Mouse (Mus musculus): ENCODE measurements at regions not wholly inside any gene's neighbourhood (a gene's known extent, or its start where the extent isn't known, plus 50 kb on each side); places are given as distances from the start of the nearest gene placed in this dataset.

DNA sequence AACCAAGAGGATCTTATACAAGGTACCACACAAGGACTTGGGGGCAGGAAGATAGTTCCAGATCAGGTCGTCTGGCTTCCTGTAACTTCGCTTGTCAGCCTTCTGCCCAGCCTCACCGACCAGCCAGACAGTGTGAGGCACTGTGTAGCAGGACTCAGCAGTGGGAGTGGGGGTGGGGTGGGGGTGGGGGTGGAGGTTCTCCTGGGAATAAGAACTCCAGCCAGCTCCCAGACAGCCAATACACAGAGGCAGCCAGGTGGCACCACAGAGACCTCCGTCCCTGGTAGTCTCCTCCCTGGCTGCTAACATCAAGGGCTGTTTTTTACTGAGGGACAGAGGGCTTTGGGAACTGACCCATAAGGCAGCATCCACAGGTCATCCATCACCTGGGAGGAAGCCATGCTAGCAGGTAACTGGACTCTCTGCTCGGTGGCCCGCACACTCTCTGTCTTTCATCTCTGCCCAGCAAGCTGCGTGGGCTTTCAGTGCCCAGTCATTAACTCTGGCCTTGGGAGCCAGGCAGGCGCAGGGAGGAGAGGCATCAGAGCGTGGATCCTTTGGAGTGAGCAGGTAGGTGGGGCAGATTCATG is 60.3 kb upstream of the Wnt4 start:
- Histone ChIP-seq H3K36me3 (no peaks in the 10 kb centered on the region), H3K27ac (replicated peaks) (no peak overlapping the region), H3K4me3 (no peak overlapping the region), H3K27me3 (ENCODE audit: low read depth, poor library complexity, severe bottlenecking) (no peaks in the 10 kb centered on the region), H3K9me3 (replicated peaks) (no peaks in the 10 kb centered on the region; the same call in 1 of the 2 replicates), H3K4me1 (peaks cover 9% of the 10 kb centered on the region)
- 83% methylated on average over 9 of the region's 9 CpGs for WGBS
- DNase-seq (ENCODE audit: low spot score) = no peak

DNA sequence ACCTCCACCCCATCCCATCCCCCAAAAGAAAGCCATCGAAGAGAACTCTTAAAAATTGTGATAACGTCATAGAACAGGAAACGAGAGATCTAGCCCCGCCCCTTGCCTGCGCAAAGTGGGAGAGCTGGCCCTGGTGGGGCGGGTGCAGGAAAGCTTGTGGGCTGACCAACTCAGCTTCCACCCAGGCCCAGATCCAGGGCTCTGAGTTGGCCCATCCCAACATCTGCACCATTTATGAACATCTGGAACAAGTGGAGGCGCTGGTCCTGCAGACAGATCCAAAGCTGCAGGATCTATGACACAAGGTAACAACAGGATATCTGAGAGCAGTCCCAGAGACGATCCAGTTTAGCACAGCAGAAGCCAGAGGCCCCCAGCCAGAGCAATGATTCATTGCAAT is 62.7 kb upstream of the Wnt4 start:
- H3K4me1 ChIP-seq = peaks cover 25% of the 10 kb centered on the region
- H3K4me3 ChIP-seq = no peak overlapping the region
- no peaks in the 10 kb centered on the region for H3K9me3 ChIP-seq (replicated peaks)
- H3K36me3 ChIP-seq = no peaks in the 10 kb centered on the region
- no peaks in the 10 kb centered on the region; the same call in none of the 2 replicates for H3K27me3 ChIP-seq (ENCODE audit: low read depth, poor library complexity, severe bottlenecking)
- WGBS = 86% methylated on average over 8 of the region's 8 CpGs
- no peak for DNase-seq (ENCODE audit: low spot score)
- H3K27ac ChIP-seq (replicated peaks) = no peak overlapping the region

DNA sequence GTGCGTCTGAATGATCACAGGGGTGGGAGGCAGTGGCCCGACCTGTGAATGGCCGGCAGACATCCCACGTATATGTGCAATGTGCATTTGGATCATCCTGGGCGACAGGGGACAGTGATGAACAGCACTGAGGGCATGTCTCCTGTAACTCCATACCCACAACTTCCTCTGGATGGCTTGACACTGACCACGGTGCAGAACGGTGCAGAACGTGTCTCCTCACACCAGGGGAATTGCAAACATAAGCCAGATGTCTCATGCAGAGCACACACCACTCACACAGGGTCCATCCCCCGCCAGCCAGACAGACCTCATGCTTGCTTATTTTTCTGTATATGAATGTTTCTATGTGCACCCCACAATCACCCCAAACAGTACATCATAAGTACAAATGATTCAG is 64.4 kb upstream of the Wnt4 start:
- Histone ChIP-seq H3K4me3 (no peak overlapping the region), H3K36me3 (no peaks in the 10 kb centered on the region), H3K4me1 (peaks cover 36% of the 10 kb centered on the region), H3K27ac (replicated peaks) (no peak overlapping the region), H3K9me3 (replicated peaks) (no peaks in the 10 kb centered on the region), H3K27me3 (ENCODE audit: low read depth, poor library complexity, severe bottlenecking) (no peaks in the 10 kb centered on the region; the same call in none of the 2 replicates)
- WGBS = 81% methylated on average over 9 of the region's 9 CpGs
- DNase-seq (ENCODE audit: low spot score) = no peak

DNA sequence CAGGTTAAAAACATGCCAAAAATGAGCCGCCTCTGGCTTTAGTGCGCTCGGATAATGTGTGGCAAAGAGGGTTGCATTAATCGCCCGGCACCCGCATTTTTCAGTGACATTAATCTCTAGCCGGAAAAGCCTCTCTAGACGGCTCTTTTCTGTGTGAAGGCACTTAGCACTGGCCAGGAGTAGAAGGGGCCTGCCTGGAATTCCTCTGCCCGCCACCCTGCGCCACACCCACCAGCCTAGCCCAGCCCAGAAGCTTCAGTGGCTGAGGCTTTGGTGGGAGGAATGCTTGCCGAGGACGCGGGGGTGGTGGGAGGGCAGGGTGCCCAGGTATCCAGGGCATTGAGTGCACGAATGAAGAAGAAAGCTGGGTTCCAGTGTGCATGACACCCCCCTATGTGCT is 65.2 kb upstream of the Wnt4 start:
- Histone ChIP-seq H3K4me1 (peaks cover 37% of the 10 kb centered on the region), H3K4me3 (no peak overlapping the region), H3K27me3 (ENCODE audit: low read depth, poor library complexity, severe bottlenecking) (no peaks in the 10 kb centered on the region; the same call in none of the 2 replicates), H3K27ac (replicated peaks) (0 out of 2 replicates have a peak overlapping the region, but pooled peaks have one; percentile 43), H3K9me3 (replicated peaks) (no peaks in the 10 kb centered on the region), H3K36me3 (no peaks in the 10 kb centered on the region)
- 53% methylated on average over 14 of the region's 14 CpGs for WGBS
- DNase-seq (ENCODE audit: low spot score) = peak; percentile 31

DNA sequence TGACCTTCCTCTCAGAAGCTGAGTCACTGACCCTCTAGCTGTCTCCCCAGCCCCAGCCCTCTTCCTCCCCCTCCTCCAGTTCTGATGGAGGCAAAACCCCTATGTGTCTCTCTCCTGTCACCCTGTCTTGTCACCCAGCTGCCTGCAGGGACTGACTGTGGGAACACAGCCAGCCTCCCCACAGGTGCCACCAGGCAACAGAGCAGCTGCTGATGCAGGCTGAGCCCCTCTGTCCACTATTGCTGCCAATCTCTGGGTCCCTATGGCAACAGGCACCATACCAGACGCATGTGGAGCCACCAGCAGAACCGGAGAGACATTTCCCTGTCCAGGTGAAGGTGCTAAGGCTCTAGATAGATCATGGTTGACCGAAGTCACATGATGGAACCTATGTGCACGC is 66.0 kb upstream of the Wnt4 start:
- no peaks in the 10 kb centered on the region; the same call in none of the 2 replicates for H3K27me3 ChIP-seq (ENCODE audit: low read depth, poor library complexity, severe bottlenecking)
- no peaks in the 10 kb centered on the region for H3K36me3 ChIP-seq
- peaks cover 37% of the 10 kb centered on the region for H3K4me1 ChIP-seq
- no peak for DNase-seq (ENCODE audit: low spot score)
- no peak overlapping the region for H3K4me3 ChIP-seq
- H3K9me3 ChIP-seq (replicated peaks) = no peaks in the 10 kb centered on the region
- WGBS = 73% methylated on average over 4 of the region's 4 CpGs
- peak overlapping the region; percentile 43 for H3K27ac ChIP-seq (replicated peaks)

DNA sequence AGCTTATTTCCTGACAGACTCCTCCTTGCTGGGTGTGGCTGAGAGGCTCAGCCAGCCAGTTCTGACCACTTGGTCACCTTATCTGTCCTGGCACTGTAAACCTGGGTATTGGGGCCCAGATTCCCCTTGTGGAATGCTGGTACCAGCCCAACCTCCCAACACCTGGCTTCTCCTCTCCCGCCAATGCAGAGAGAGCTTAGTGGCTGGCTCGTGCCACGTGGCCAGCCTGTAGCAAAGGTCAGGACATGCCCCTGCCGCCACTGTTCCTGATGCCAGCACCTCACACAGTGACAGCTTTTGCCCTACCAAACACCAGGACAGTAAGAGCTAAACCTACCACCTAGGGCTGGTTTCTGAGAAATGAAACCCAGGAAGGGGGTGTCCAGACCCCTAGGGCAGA is 66.8 kb upstream of the Wnt4 start:
- Histone ChIP-seq H3K9me3 (replicated peaks) (no peaks in the 10 kb centered on the region), H3K4me3 (no peak overlapping the region), H3K4me1 (peaks cover 37% of the 10 kb centered on the region), H3K27ac (replicated peaks) (no peak overlapping the region), H3K27me3 (ENCODE audit: low read depth, poor library complexity, severe bottlenecking) (no peaks in the 10 kb centered on the region; the same call in none of the 2 replicates), H3K36me3 (no peaks in the 10 kb centered on the region)
- no peak for DNase-seq (ENCODE audit: low spot score)
- 84% methylated on average over 4 of the region's 4 CpGs for WGBS

DNA sequence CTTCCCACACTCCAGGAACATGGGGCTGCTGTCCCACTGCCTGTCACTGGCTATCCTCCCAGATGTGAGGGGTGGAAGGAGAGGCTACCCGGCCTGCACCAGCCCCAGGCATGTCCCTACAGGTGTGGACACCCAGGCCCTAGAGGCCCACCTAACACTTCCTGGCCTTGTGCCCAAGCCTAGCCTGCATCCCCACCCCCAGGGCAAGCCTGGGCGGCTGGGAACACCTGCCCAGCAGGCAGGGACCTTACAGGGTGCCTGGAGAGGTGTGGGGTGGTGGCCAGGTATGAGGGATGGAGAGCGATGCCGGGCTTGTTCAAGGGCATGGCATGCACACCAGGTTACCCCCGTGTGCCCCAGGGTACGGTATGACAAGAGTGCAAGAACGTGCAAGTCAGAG is 76.3 kb upstream of the Wnt4 start:
- H3K36me3 ChIP-seq = no peaks in the 10 kb centered on the region
- 83% methylated on average over 7 of the region's 7 CpGs for WGBS
- H3K9me3 ChIP-seq (replicated peaks) = no peaks in the 10 kb centered on the region
- H3K27me3 ChIP-seq (ENCODE audit: low read depth, poor library complexity, severe bottlenecking) = peaks cover 29% of the 10 kb centered on the region
- H3K27ac ChIP-seq (replicated peaks) = no peak overlapping the region
- H3K4me3 ChIP-seq = no peak overlapping the region
- peaks cover 44% of the 10 kb centered on the region for H3K4me1 ChIP-seq
- DNase-seq (ENCODE audit: low spot score) = no peak

DNA sequence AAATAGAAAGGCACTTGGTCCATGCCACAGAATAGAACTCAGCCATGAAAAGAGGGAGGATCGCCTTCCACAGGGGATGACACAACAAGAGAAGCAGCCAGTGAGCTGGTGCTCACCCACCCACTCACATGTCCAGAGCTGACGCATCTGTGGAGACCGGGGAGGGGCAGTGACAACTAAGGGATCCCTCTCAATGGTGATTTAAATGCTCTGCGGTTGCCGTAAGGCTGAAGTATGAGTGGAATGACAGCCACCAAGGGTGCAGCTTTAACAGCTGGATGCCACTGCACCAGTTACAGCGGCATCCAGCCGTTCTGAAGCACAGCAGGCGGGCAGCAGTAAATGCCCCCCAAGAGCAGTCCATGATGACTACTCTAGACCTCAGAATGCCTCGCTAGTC is 76.9 kb upstream of the Wnt4 start:
- no peak for DNase-seq (ENCODE audit: low spot score)
- no peaks in the 10 kb centered on the region for H3K36me3 ChIP-seq

DNA sequence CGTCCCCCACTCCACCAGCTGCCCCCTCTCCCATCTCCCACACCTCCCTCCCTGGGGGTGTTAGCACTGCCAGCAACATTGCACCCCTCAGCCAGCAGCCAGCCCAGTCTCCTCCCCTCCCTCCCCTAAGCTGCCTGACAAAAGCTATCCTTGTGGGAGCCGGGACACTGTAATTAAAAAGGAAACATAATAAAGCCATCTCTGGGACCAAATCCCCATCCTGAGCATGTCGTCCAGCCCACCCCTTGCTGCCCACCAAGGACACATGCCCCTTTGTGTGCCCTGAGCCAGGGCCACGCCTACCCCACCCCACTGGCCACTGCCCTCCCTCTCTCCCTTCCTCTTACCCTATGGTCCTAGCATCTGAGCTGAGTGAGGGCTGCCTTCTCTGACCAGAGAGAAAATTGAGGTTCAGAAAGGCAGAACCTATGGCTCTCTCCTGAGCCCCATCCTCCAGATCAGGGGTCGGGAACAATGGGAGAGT is 80.8 kb upstream of the Wnt4 start:
- 25% methylated on average over 5 of the region's 5 CpGs for WGBS

More for the DNA sequence above, 76.9 kb upstream of the Wnt4 start:
- Histone ChIP-seq H3K4me3 (no peak overlapping the region), H3K27me3 (ENCODE audit: low read depth, poor library complexity, severe bottlenecking) (peaks cover 29% of the 10 kb centered on the region), H3K9me3 (replicated peaks) (no peaks in the 10 kb centered on the region), H3K4me1 (peaks cover 44% of the 10 kb centered on the region), H3K27ac (replicated peaks) (no peak overlapping the region)
- 60% methylated on average over 9 of the region's 9 CpGs for WGBS

DNA sequence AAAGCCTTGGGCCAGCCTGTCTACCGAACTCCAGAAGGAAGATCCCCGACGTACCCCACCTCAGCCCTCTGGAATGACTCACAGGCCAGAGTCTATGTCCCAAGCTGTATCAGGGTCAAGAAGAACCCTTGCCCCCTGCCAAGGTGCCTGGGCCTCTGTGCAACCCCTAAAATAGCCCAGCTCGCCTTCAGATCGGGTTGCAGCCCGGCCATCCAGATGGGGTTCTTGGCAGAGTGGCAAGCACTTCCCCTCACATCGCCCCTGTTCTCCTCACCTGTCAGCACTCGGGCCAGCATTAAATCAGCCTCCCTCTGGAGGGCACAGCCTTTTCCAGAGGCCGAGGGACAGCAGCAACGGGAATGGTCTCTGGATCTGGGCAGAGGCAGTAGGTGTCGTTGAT is 83.2 kb upstream of the Wnt4 start:
- 91% methylated on average over 11 of the region's 11 CpGs for WGBS
- DNase-seq (ENCODE audit: low spot score) = no peak
- peaks cover 22% of the 10 kb centered on the region for H3K4me1 ChIP-seq
- H3K27me3 ChIP-seq (ENCODE audit: low read depth, poor library complexity, severe bottlenecking) = peaks cover 24% of the 10 kb centered on the region
- no peaks in the 10 kb centered on the region for H3K9me3 ChIP-seq (replicated peaks)
- no peak overlapping the region for H3K27ac ChIP-seq (replicated peaks)
- no peak overlapping the region for H3K4me3 ChIP-seq
- H3K36me3 ChIP-seq = no peaks in the 10 kb centered on the region

More for the DNA sequence above, 80.8 kb upstream of the Wnt4 start:
- no peak for DNase-seq (ENCODE audit: low spot score)
- peaks cover 29% of the 10 kb centered on the region for H3K27me3 ChIP-seq (ENCODE audit: low read depth, poor library complexity, severe bottlenecking)
- H3K4me1 ChIP-seq = peaks cover 35% of the 10 kb centered on the region
- H3K36me3 ChIP-seq = no peaks in the 10 kb centered on the region
- no peak overlapping the region for H3K4me3 ChIP-seq
- H3K27ac ChIP-seq (replicated peaks) = no peak overlapping the region
- no peaks in the 10 kb centered on the region for H3K9me3 ChIP-seq (replicated peaks)

DNA sequence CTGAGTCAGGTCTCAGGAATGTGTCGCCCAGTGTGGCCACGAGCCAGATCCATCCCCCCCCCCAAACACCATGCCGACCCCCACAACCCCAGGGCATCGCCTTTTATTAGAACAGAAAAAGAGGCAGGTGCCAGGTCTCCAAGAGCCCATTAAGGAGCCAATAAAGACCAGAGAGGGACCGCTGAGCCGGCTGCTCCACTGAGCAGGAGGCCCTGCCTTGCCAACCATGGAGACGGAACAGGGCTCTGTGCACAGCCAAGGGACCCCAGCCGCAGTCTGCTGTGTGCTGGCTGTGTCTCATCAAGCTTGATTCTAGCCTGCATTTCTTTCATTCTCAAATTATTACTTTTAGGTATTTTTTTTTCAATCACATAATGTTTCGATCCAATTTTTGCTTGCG is 86.7 kb upstream of the Wnt4 start:
- Histone ChIP-seq H3K27me3 (ENCODE audit: low read depth, poor library complexity, severe bottlenecking) (0 out of 2 replicates have a peak, but pooled peaks cover 7% of the 10 kb centered on the region), H3K9me3 (replicated peaks) (no peaks in the 10 kb centered on the region), H3K4me1 (0 out of 2 replicates have a peak, but pooled peaks cover 2% of the 10 kb centered on the region), H3K36me3 (no peaks in the 10 kb centered on the region), H3K27ac (replicated peaks) (no peak overlapping the region), H3K4me3 (no peak overlapping the region)
- WGBS = 76% methylated on average over 10 of the region's 10 CpGs
- no peak for DNase-seq (ENCODE audit: low spot score)

DNA sequence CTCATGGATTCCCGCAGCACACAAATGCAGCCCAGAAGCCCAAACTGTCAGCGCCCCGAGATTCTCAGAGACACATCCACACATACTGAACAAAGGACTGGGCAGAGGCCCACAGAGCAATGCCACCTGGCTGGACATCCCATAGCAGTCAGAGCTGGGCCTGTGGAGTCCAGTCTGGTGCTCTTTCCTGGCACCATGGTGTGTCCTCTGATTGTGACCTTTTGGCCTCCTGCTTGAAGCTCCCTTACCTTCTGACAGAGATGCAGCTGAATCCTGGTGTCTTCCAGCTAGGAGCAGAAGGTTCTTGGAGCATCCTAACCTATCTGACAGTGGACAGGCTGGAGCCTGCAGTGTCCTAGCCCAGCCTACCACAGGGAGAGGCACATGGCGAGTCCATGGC is 87.5 kb upstream of the Wnt4 start:
- 91% methylated on average over 4 of the region's 4 CpGs for WGBS
- no peak overlapping the region for H3K27ac ChIP-seq (replicated peaks)
- peaks cover 8% of the 10 kb centered on the region for H3K4me1 ChIP-seq
- no peaks in the 10 kb centered on the region for H3K9me3 ChIP-seq (replicated peaks)
- H3K4me3 ChIP-seq = no peak overlapping the region
- DNase-seq (ENCODE audit: low spot score) = no peak
- H3K27me3 ChIP-seq (ENCODE audit: low read depth, poor library complexity, severe bottlenecking) = 0 out of 2 replicates have a peak, but pooled peaks cover 7% of the 10 kb centered on the region
- no peaks in the 10 kb centered on the region for H3K36me3 ChIP-seq

DNA sequence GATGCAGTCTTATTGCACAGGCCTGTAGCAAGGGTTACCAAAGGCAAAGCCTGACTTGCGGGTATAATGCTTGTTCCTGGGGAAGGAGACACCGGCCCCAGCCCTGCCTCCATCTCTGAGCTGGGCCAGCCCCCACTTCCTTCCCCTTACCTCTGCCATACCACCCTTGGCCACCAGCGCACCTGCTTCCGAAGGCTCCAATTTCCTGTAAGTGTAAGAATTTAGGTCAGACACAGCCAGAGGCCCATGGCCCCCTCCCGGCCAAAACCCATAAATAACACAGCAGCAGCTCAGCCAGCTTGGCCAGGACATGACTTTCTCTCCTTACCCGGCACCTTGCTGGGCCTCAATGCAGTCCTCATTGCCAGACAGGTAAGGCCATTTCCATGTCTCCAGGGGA is 88.2 kb upstream of the Wnt4 start:
- Histone ChIP-seq H3K36me3 (no peaks in the 10 kb centered on the region), H3K9me3 (replicated peaks) (no peaks in the 10 kb centered on the region), H3K27me3 (ENCODE audit: low read depth, poor library complexity, severe bottlenecking) (0 out of 2 replicates have a peak, but pooled peaks cover 7% of the 10 kb centered on the region), H3K4me1 (peaks cover 13% of the 10 kb centered on the region), H3K4me3 (no peak overlapping the region), H3K27ac (replicated peaks) (no peak overlapping the region)
- WGBS = 77% methylated on average over 6 of the region's 6 CpGs
- no peak for DNase-seq (ENCODE audit: low spot score)

Data from midbrain, embryonic 10.5 days (tissue).